Comparison of ENCODE assay signal across 8 mouse cellular contexts in genomic region chr2:112367726-112368673, GRCm38 (mm10). TPM values are rescaled to one million over a fixed set of nuclear protein-coding genes. Genes with fewer than 3 reads are reported as not detected.
A peak's percentile ranks its signal among the peaks of the same experiment; 100 is the strongest.
DNase-seq lines count a peak whose midpoint lies in the region; ATAC-seq lines count a peak whose summit lies in the region.

TSS of gene Emc4 (minus strand) at chr2:112368027.

- DNase-seq in adipocyte (ENCODE audit: low spot score) = peak; percentile 95
- peak; percentile 96 for DNase-seq in embryo, embryonic 10 days (ENCODE audit: low spot score)
- DNase-seq in gastrocnemius, postnatal 14 days = peak; percentile 89
- DNase-seq in left cerebral cortex, postnatal 10 days (ENCODE audit: extremely low spot score in 1 of 2, low spot score in 2 of 2) = peak; percentile 89 to 92
- DNase-seq in right cerebral cortex, postnatal 25 days = peak; percentile 92
- peak; percentile 81 to 93 for DNase-seq in urinary bladder, postnatal 4 days (ENCODE audit: low spot score in 2 of 2)

- intact Hi-C loops in gastrocnemius, postnatal 14 days (cut with DNase I; ENCODE audit: low total_unique reads) = no loop called here
- intact Hi-C loops in left cerebral cortex, postnatal 10 days (cut with DNase I) = loop anchor here (5.0 to 10.0 kb wide), 2 partner anchors 47 to 101 kb away; partner anchors contain the start of genes Gm21985 and Slc12a6

- ATAC-seq in inflammation-experienced regulatory T-cells, adult 6 months = peak; percentile 92
- peak; percentile 90 for ATAC-seq in megakaryocyte-erythroid progenitor cell, adult 5-6 weeks (replicated peaks; ENCODE audit: low FRiP score, low TSS enrichment, poor library complexity, severe bottlenecking)

RNA-seq across cellular contexts. Expression of gene Emc4, which starts in this region (rescaled TPM):
- total RNA-seq in gastrocnemius, postnatal 14 days (2021) = 10 to 100 TPM; 67.2 to 71.2 TPM
- 10 to 100 TPM; 76.8 to 96.3 (median 82.0) TPM for polyA plus RNA-seq in inflammation-experienced regulatory T-cells, adult 6 months (2017; shearing (Covaris generic))
- 100 to 1,000 TPM; 165 to 172 TPM for total RNA-seq in left cerebral cortex, postnatal 10 days (2021)
- 77.4 and 77.7 TPM in 2 replicates for total RNA-seq in megakaryocyte-erythroid progenitor cell, adult 5-6 weeks (2014; fragmentation: Nextera tagmentation)
- 79.5 and 97.8 TPM in 2 replicates for total RNA-seq in megakaryocyte-erythroid progenitor cell, adult 5-6 weeks (2017)

Comparison
In these comparisons a context has a peak if more than half of its experiments do, and no peak if none do; other contexts are left out.
1. Peak in every context shown above with its lines: DNase-seq and ATAC-seq.